Mouse (Mus musculus): ENCODE data around the gene Serpinb3d.

- TF ChIP-seq POLR2A (IDR thresholded peaks at IDR 0.05; ENCODE audit: borderline replicate concordance, extremely low read depth, insufficient read depth, insufficient read length, poor library complexity, severe bottlenecking) (no peak), CTCF (IDR thresholded peaks at IDR 0.05; ENCODE audit: borderline replicate concordance, extremely low read depth, insufficient read depth, insufficient read length) (no peak)
These were observed at the start of gene Serpinb3d for GRCm38 (mm10) chr1:107083406-107083805.
